Mouse (Mus musculus): Measurements from ENCODE around the gene Frs2.

DNA sequence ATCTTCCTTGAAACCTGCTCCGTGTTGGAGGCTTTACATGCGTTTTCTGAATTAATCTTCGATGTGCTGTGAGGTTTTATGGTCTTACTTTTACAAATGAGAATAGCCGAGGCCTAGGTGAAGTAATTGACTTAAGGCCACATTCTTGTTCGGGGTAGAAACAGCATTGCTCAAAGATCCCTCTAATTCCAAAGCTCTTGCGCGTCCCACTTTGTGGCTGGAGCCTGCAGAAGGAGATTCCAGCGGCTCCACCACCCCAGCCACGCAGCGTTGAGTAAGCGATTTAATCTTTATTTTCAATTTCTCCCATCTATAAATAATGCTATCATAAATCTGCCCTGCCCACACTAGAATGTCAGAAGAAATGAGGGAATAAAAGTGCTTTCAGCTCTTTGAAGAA, 2.9 kb upstream of the Frs2 start:
- TF ChIP-seq CTCF (IDR thresholded peaks at IDR 0.05; ENCODE audit: low read depth): no peak
- TF ChIP-seq EP300 (IDR thresholded peaks at IDR 0.05; ENCODE audit: low read depth): no peak

Measured in liver, postnatal 0 days (tissue).